Mouse (Mus musculus) kidney, adult 18-20 months (tissue): Measurements from ENCODE around the gene Pecam1.
A peak's percentile ranks its signal among the peaks of the same experiment; 100 is the strongest.
"Not testable (repeated sequence)": the region's sequence is repeated elsewhere in the genome, so short reads cannot be mapped to it uniquely, and the experiment has no call there.

Experiments
- DNase-seq: peaks from one replicate; pipeline ENCODE4 v3.0.0; 2021

Gene Pecam1

GRCm38 (mm10) chr11:106618768-106619167, 131.7 kb downstream of the Pecam1 start:
- not testable (repeated sequence) for DNase-seq

GRCm38 (mm10) chr11:106617821-106618580, 132.4 kb downstream of the Pecam1 start:
- no peak for DNase-seq

- DNase-seq: no peak
Measured at GRCm38 (mm10) chr11:106615561-106615960, 134.9 kb downstream of the Pecam1 start.

GRCm38 (mm10) chr11:106614339-106614645, 136.1 kb downstream of the Pecam1 start:
- DNase-seq: no peak

- DNase-seq: no peak
Measured at GRCm38 (mm10) chr11:106613638-106614338, 136.6 kb downstream of the Pecam1 start.

GRCm38 (mm10) chr11:106612961-106613637, 137.3 kb downstream of the Pecam1 start, which contains the start of gene Tex2:
Tex2 (minus strand) TSS chr11:106613423.
- peak; percentile 98 for DNase-seq

GRCm38 (mm10) chr11:106612209-106612960, 138.0 kb downstream of the Pecam1 start:
- DNase-seq: peak; percentile 79

- no peak for DNase-seq
Measured at GRCm38 (mm10) chr11:106609731-106610130, 140.7 kb downstream of the Pecam1 start.

- DNase-seq: no peak
Measured at GRCm38 (mm10) chr11:106607316-106607715, 143.1 kb downstream of the Pecam1 start.

GRCm38 (mm10) chr11:106606042-106606441, 144.4 kb downstream of the Pecam1 start:
- DNase-seq: no peak
